Mouse (Mus musculus): ENCODE measurements at regions not wholly inside any gene's neighbourhood (a gene's known extent, or its start where the extent isn't known, plus 50 kb on each side); places are given as distances from the start of the nearest gene placed in this dataset.

GRCm38 (mm10) chr9:120677216-120677615, 106.0 kb downstream of the Rpl14 start:
- ATAC-seq, result no peak

- ATAC-seq, result no peak
Observed at GRCm38 (mm10) chr9:120679822-120680426, 108.7 kb downstream of the Rpl14 start.

- ATAC-seq, result no peak
Observed at GRCm38 (mm10) chr9:120681404-120681803, 110.2 kb downstream of the Rpl14 start.

- no peak for ATAC-seq
Observed at GRCm38 (mm10) chr9:120685961-120686360, 114.7 kb downstream of the Rpl14 start.

- no peak for ATAC-seq
Observed at GRCm38 (mm10) chr9:120689025-120689424, 117.8 kb downstream of the Rpl14 start.

- ATAC-seq, result no peak
Observed at GRCm38 (mm10) chr9:120690510-120690909, 119.3 kb downstream of the Rpl14 start.

GRCm38 (mm10) chr9:120690961-120691941, 120.0 kb downstream of the Rpl14 start:
- ATAC-seq, result peak; percentile 83

- ATAC-seq, result peak; percentile 73
Observed at GRCm38 (mm10) chr9:120691971-120692401, 120.7 kb downstream of the Rpl14 start.

GRCm38 (mm10) chr9:120694457-120694856, 123.2 kb downstream of the Rpl14 start:
- ATAC-seq, result no peak

GRCm38 (mm10) chr9:120695966-120696365, 124.7 kb downstream of the Rpl14 start:
- no peak for ATAC-seq

GRCm38 (mm10) chr9:120697749-120698148, 126.5 kb downstream of the Rpl14 start:
- ATAC-seq, result no peak

- ATAC-seq, result no peak
Observed at GRCm38 (mm10) chr9:120699781-120700180, 128.5 kb downstream of the Rpl14 start.

GRCm38 (mm10) chr9:120702836-120703235, 131.6 kb downstream of the Rpl14 start:
- ATAC-seq, result no peak

GRCm38 (mm10) chr9:120703291-120703930, 132.2 kb downstream of the Rpl14 start:
- no peak for ATAC-seq

- ATAC-seq, result no peak
Observed at GRCm38 (mm10) chr9:120706562-120707198, 135.4 kb downstream of the Rpl14 start.

GRCm38 (mm10) chr9:120708507-120708906, 137.3 kb downstream of the Rpl14 start:
- no peak for ATAC-seq

- ATAC-seq, result no peak
Observed at GRCm38 (mm10) chr9:120709146-120709655, 138.0 kb downstream of the Rpl14 start.

- no peak for ATAC-seq
Observed at GRCm38 (mm10) chr9:120712987-120713386, 141.7 kb downstream of the Rpl14 start.

- ATAC-seq, result no peak
Observed at GRCm38 (mm10) chr9:120715665-120716121, 144.4 kb downstream of the Rpl14 start.

GRCm38 (mm10) chr9:120718812-120719211, 147.6 kb downstream of the Rpl14 start:
- ATAC-seq, result no peak

- no peak for ATAC-seq
Observed at GRCm38 (mm10) chr9:120721451-120722123, 150.3 kb downstream of the Rpl14 start.

GRCm38 (mm10) chr9:120723026-120723425, 151.8 kb downstream of the Rpl14 start:
- ATAC-seq, result no peak
